In genomic region chr10:59964504-59965361, GRCm38 (mm10) we compare ENCODE assay signal across 8 mouse cellular contexts. TPM values are rescaled to one million over a fixed set of nuclear protein-coding genes. Genes with fewer than 3 reads are reported as not detected.
A peak's percentile ranks its signal among the peaks of the same experiment; 100 is the strongest.
DNase-seq lines count a peak whose midpoint lies in the region; ATAC-seq and TF ChIP-seq lines count a peak whose summit lies in the region.

No protein-coding gene starts in this region.

- peaks cover 26% of the 10 kb centered on the region for H3K4me1 ChIP-seq in lung, embryonic 16.5 days (replicated peaks; ENCODE audit: control insufficient read depth, insufficient read depth, low read length)
- H3K4me1 ChIP-seq in embryonic facial prominence, embryonic 14.5 days (ENCODE audit: control insufficient read depth, insufficient read depth, low read length) = peaks cover 31% of the 10 kb centered on the region
- peaks cover 5% of the 10 kb centered on the region; the same call in 1 of the 2 replicates for H3K4me1 ChIP-seq in midbrain, postnatal 0 days (ENCODE audit: insufficient read depth, low read length)

- H3K9ac ChIP-seq in lung, embryonic 16.5 days (ENCODE audit: low read length) = peak overlapping the region; percentile 46
- H3K9ac ChIP-seq in embryonic facial prominence, embryonic 14.5 days (ENCODE audit: low read depth, low read length) = peak overlapping the region; percentile 56
- 0 out of 2 replicates have a peak overlapping the region, but pooled peaks have one; percentile 13 for H3K9ac ChIP-seq in midbrain, postnatal 0 days (replicated peaks; ENCODE audit: low read length, poor library complexity, severe bottlenecking)

- peak overlapping the region; percentile 48 for H3K27ac ChIP-seq in lung, embryonic 16.5 days (ENCODE audit: low read length)
- peak overlapping the region; percentile 98 for H3K27ac ChIP-seq in embryonic facial prominence, embryonic 14.5 days (replicated peaks; ENCODE audit: low read depth, low read length)
- H3K27ac ChIP-seq in midbrain, postnatal 0 days (ENCODE audit: low read depth, low read length) = no peak overlapping the region

- 9% methylated on average over 18 of the region's 23 CpGs for WGBS in lung, embryonic 16.5 days
- WGBS in embryonic facial prominence, embryonic 14.5 days = 3% methylated on average over 14 of the region's 23 CpGs
- WGBS in midbrain, postnatal 0 days = 8% methylated on average over 17 of the region's 23 CpGs

- no peak for DNase-seq in lung, adult 18-20 months
- DNase-seq in embryonic facial prominence, embryonic 14.5 days (ENCODE audit: low spot score) = peak; percentile 93
- peak; percentile 53 for DNase-seq in midbrain, postnatal 0 days (ENCODE audit: low spot score)
- DNase-seq in spleen, postnatal 10 days (ENCODE audit: low spot score in 2 of 2) = no peak
- no peak for DNase-seq in gastrocnemius, postnatal 25 days
- DNase-seq in gastrocnemius, adult 8-10 months (ENCODE audit: low spot score in 2 of 2) = no peak

- H3K27me3 ChIP-seq in lung, embryonic 16.5 days (ENCODE audit: control insufficient read depth, insufficient read depth, low read depth, low read length) = no peaks in the 10 kb centered on the region
- H3K27me3 ChIP-seq in embryonic facial prominence, embryonic 14.5 days (replicated peaks; ENCODE audit: control insufficient read depth, insufficient read depth, low read length) = no peaks in the 10 kb centered on the region
- H3K27me3 ChIP-seq in midbrain, postnatal 0 days (ENCODE audit: insufficient read depth, low read length) = no peaks in the 10 kb centered on the region

- peak overlapping the region; percentile 49 for H3K4me2 ChIP-seq in lung, embryonic 16.5 days (ENCODE audit: low read depth, low read length)
- peak overlapping the region; percentile 46 for H3K4me2 ChIP-seq in embryonic facial prominence, embryonic 14.5 days (ENCODE audit: low read depth, low read length)
- peak overlapping the region; percentile 32 for H3K4me2 ChIP-seq in midbrain, postnatal 0 days (ENCODE audit: low read depth, low read length, poor library complexity, severe bottlenecking)

- ATAC-seq in lung, embryonic 16.5 days (ENCODE audit: low read depth) = peak; percentile 86
- ATAC-seq in embryonic facial prominence, embryonic 14.5 days (ENCODE audit: low read depth) = peak; percentile 78
- peak; percentile 68 for ATAC-seq in inflammation-experienced regulatory T-cells, adult 6 months
- peak; percentile 32 for ATAC-seq in midbrain, postnatal 0 days (ENCODE audit: low FRiP score)

- TF ChIP-seq CTCF in midbrain, postnatal 0 days (IDR thresholded peaks at IDR 0.05) = no peak

- H3K9me3 ChIP-seq in lung, embryonic 16.5 days (ENCODE audit: control insufficient read depth, low read length) = no peaks in the 10 kb centered on the region
- no peaks in the 10 kb centered on the region for H3K9me3 ChIP-seq in embryonic facial prominence, embryonic 14.5 days (ENCODE audit: control insufficient read depth, low read length)
- H3K9me3 ChIP-seq in midbrain, postnatal 0 days (ENCODE audit: low read length) = no peaks in the 10 kb centered on the region

- H3K4me3 ChIP-seq in lung, embryonic 16.5 days (ENCODE audit: low read length) = no peak overlapping the region; the same call in 1 of the 2 replicates
- H3K4me3 ChIP-seq in embryonic facial prominence, embryonic 14.5 days (ENCODE audit: low read depth, low read length) = peak overlapping the region; percentile 3; the same call in 1 of the 2 replicates
- no peak overlapping the region for H3K4me3 ChIP-seq in midbrain, postnatal 0 days (ENCODE audit: low read depth, low read length)

- H3K36me3 ChIP-seq in lung, embryonic 16.5 days (ENCODE audit: control insufficient read depth, insufficient read depth, low read length) = no peaks in the 10 kb centered on the region
- H3K36me3 ChIP-seq in embryonic facial prominence, embryonic 14.5 days (ENCODE audit: control insufficient read depth, insufficient read depth, low read length) = no peaks in the 10 kb centered on the region
- H3K36me3 ChIP-seq in midbrain, postnatal 0 days (ENCODE audit: insufficient read depth, low read length) = no peaks in the 10 kb centered on the region

RNA-seq across cellular contexts. Expression of gene Ddit4, which starts 13.1 kb away (rescaled TPM):
- polyA plus RNA-seq in lung, embryonic 16.5 days (2015; fragmentation: Nextera tagmentation; extraction: Ambion mirVana) = 36.3 and 39.3 TPM in 2 replicates
- polyA plus RNA-seq in embryonic facial prominence, embryonic 14.5 days (2014; fragmentation: Nextera tagmentation; extraction: Ambion mirVana) = 8.7 and 9.2 TPM in 2 replicates
- 10 to 100 TPM; 11.5 to 25.9 (median 14.4) TPM for polyA plus RNA-seq in inflammation-experienced regulatory T-cells, adult 6 months (2017; shearing (Covaris generic))
- total RNA-seq in midbrain, postnatal 0 days (2014; rRNA removed) = 56.6 and 57.5 TPM in 2 replicates
- 43.4 and 43.6 TPM in 2 replicates for polyA plus RNA-seq in midbrain, postnatal 0 days (2015; fragmentation: Nextera tagmentation; extraction: Ambion mirVana)
- total RNA-seq in gastrocnemius, postnatal 25 days (2021) = 10 to 100 TPM in 1 of 2 experiments, 1 to 10 TPM in 1; 8.6 to 11.4 TPM
- total RNA-seq in gastrocnemius, adult 8-10 months (2022) = 10 to 100 TPM in 2 of 4 experiments, 1 to 10 TPM in 2; 4.7 to 45.4 (median 9.4) TPM

RNA-seq across cellular contexts. Expression of gene Ascc1, which starts 37.9 kb away (rescaled TPM):
- polyA plus RNA-seq in lung, embryonic 16.5 days (2015; fragmentation: Nextera tagmentation; extraction: Ambion mirVana) = 48.2 and 51.6 TPM in 2 replicates
- 36.5 and 37.8 TPM in 2 replicates for polyA plus RNA-seq in embryonic facial prominence, embryonic 14.5 days (2014; fragmentation: Nextera tagmentation; extraction: Ambion mirVana)
- polyA plus RNA-seq in inflammation-experienced regulatory T-cells, adult 6 months (2017; shearing (Covaris generic)) = 10 to 100 TPM; 33.7 to 57.6 (median 44.3) TPM
- 12.3 and 13.5 TPM in 2 replicates for total RNA-seq in midbrain, postnatal 0 days (2014; rRNA removed)
- polyA plus RNA-seq in midbrain, postnatal 0 days (2015; fragmentation: Nextera tagmentation; extraction: Ambion mirVana) = 50.1 TPM in 2 replicates
- 10 to 100 TPM; 11.4 to 12.0 TPM for total RNA-seq in gastrocnemius, postnatal 25 days (2021)
- 10 to 100 TPM; 13.9 to 18.9 (median 14.3) TPM for total RNA-seq in gastrocnemius, adult 8-10 months (2022)

RNA-seq across cellular contexts. Expression of gene Anapc16, which starts 38.2 kb away (rescaled TPM):
- polyA plus RNA-seq in lung, embryonic 16.5 days (2015; fragmentation: Nextera tagmentation; extraction: Ambion mirVana) = 103 and 104 TPM in 2 replicates
- polyA plus RNA-seq in embryonic facial prominence, embryonic 14.5 days (2014; fragmentation: Nextera tagmentation; extraction: Ambion mirVana) = 96.2 and 101 TPM in 2 replicates
- polyA plus RNA-seq in inflammation-experienced regulatory T-cells, adult 6 months (2017; shearing (Covaris generic)) = 10 to 100 TPM; 89.0 to 99.4 (median 91.1) TPM
- 56.9 and 57.4 TPM in 2 replicates for total RNA-seq in midbrain, postnatal 0 days (2014; rRNA removed)
- polyA plus RNA-seq in midbrain, postnatal 0 days (2015; fragmentation: Nextera tagmentation; extraction: Ambion mirVana) = 109 and 118 TPM in 2 replicates
- total RNA-seq in gastrocnemius, postnatal 25 days (2021) = 10 to 100 TPM; 40.7 to 40.9 TPM
- 10 to 100 TPM; 39.3 to 51.5 (median 43.3) TPM for total RNA-seq in gastrocnemius, adult 8-10 months (2022)

Comparison
In these comparisons a context has a peak if more than half of its experiments do, and no peak if none do; other contexts are left out.
1. ATAC-seq: peak in every context shown above with its lines; median percentile 86 in lung, embryonic 16.5 days; 78 in embryonic facial prominence, embryonic 14.5 days; 68 in inflammation-experienced regulatory T-cells, adult 6 months; 32 in midbrain, postnatal 0 days.
2. DNase-seq: peak in embryonic facial prominence, embryonic 14.5 days (single experiment) and midbrain, postnatal 0 days (single experiment); none in lung, adult 18-20 months (0 of 2), spleen, postnatal 10 days (0 of 2), gastrocnemius, postnatal 25 days (single experiment) and gastrocnemius, adult 8-10 months (0 of 2).
3. Peak in every context shown above with its lines, with median percentiles within 50 percentile points of each other: H3K4me2 ChIP-seq and H3K9ac ChIP-seq.